Mouse (Mus musculus): ENCODE measurements around the gene Gm44596. TPM values are rescaled to one million over a fixed set of nuclear protein-coding genes. Genes with fewer than 3 reads are reported as not detected.
A peak's percentile ranks its signal among the peaks of the same experiment; 100 is the strongest.

Gene Gm44596
- polyA plus RNA-seq, 1 experiment from 2014 or later, result not detected

DNA sequence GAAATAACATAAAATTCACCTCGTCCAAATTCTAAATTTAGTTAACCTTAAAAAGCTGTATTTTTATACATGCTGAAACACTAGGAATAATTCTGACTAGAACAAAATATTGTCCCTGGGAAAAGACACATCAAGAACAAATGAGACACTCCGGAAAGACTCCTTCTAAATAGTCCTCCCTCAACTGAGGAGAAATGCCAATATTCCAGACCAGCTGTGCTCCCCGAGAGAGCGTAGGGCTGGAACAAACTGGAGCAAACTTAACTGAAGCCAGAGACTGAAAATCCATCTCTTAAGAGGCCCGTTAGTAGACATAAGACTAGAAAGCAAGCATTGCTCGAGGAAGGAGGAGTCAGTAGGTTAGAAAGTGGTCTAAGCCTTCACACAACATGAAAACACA, 28.5 kb upstream of the Gm44596 start:
- Histone ChIP-seq H3K36me3 (ENCODE audit: insufficient read depth, low read length) (no peaks in the 10 kb centered on the region), H3K27me3 (replicated peaks; ENCODE audit: insufficient read depth, low read length) (no peaks in the 10 kb centered on the region), H3K4me2 (replicated peaks; ENCODE audit: low read depth, low read length) (no peak overlapping the region), H3K27ac (ENCODE audit: low read length) (no peak overlapping the region), H3K4me1 (ENCODE audit: insufficient read depth, low read depth, low read length) (no peaks in the 10 kb centered on the region), H3K9ac (replicated peaks; ENCODE audit: low read depth) (no peak overlapping the region), H3K9me3 (ENCODE audit: low read length) (no peaks in the 10 kb centered on the region), H3K4me3 (ENCODE audit: low read depth, low read length) (no peak overlapping the region)
- ATAC-seq, result no peak
- DNase-seq (ENCODE audit: low spot score), result no peak
- TF ChIP-seq EP300 (IDR thresholded peaks at IDR 0.05) (no peak), CTCF (IDR thresholded peaks at IDR 0.05) (no peak)
- WGBS, result 65% methylated on average over 6 of the region's 6 CpGs

GRCm38 (mm10) chr6:128349711-128350110, 25.6 kb upstream of the Gm44596 start:
- TF ChIP-seq CTCF (IDR thresholded peaks at IDR 0.05), result no peak
- no peaks in the 10 kb centered on the region for H3K27me3 ChIP-seq (replicated peaks; ENCODE audit: insufficient read depth, low read length)
- H3K36me3 ChIP-seq (ENCODE audit: insufficient read depth, low read length), result no peaks in the 10 kb centered on the region
- H3K4me2 ChIP-seq (replicated peaks; ENCODE audit: low read depth, low read length), result no peak overlapping the region
- ATAC-seq, result peak; percentile 63
- H3K4me1 ChIP-seq (ENCODE audit: insufficient read depth, low read depth, low read length), result 0 out of 2 replicates have a peak, but pooled peaks cover 3% of the 10 kb centered on the region
- 33% methylated on average over 7 of the region's 7 CpGs for WGBS
- no peak overlapping the region for H3K9ac ChIP-seq (replicated peaks; ENCODE audit: low read depth)
- no peak overlapping the region for H3K4me3 ChIP-seq (ENCODE audit: low read depth, low read length)
- H3K27ac ChIP-seq (ENCODE audit: low read length), result peak overlapping the region; percentile 52
- DNase-seq (ENCODE audit: low spot score), result peak; percentile 34
- no peaks in the 10 kb centered on the region for H3K9me3 ChIP-seq (ENCODE audit: low read length)

DNA sequence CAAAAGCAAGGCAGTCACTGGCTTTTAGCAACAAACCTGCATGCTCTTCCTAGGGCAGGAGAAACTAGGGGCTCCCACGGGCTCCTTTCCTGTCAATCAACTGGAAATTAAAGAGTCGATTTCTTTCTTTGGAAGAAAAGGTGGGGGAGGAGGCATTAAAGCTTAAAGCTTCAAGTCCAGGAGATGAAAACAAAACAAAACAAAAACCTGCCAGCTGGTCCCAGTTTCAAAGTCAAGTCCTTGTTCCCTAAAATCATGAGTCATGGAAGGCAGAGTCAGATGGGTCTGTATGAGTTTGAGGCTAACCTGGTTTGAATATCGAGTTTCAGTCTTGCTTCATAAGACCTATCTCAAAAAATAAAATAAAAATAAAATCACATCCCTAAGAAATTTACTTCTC, 21.2 kb upstream of the Gm44596 start:
- no peak overlapping the region for H3K27ac ChIP-seq (ENCODE audit: low read length)
- DNase-seq (ENCODE audit: low spot score) (peak; percentile 26), ATAC-seq (no peak)
- H3K9me3 ChIP-seq (ENCODE audit: low read length), result no peaks in the 10 kb centered on the region
- no peak overlapping the region for H3K9ac ChIP-seq (replicated peaks; ENCODE audit: low read depth)
- WGBS, result 62% methylated on average over 3 of the region's 3 CpGs
- TF ChIP-seq EP300 (IDR thresholded peaks at IDR 0.05), result no peak
- no peak for TF ChIP-seq CTCF (IDR thresholded peaks at IDR 0.05)
- H3K4me3 ChIP-seq (ENCODE audit: low read depth, low read length), result no peak overlapping the region
- no peaks in the 10 kb centered on the region for H3K27me3 ChIP-seq (replicated peaks; ENCODE audit: insufficient read depth, low read length)
- H3K36me3 ChIP-seq (ENCODE audit: insufficient read depth, low read length), result no peaks in the 10 kb centered on the region
- 0 out of 2 replicates have a peak, but pooled peaks cover 3% of the 10 kb centered on the region for H3K4me1 ChIP-seq (ENCODE audit: insufficient read depth, low read depth, low read length)
- no peak overlapping the region for H3K4me2 ChIP-seq (replicated peaks; ENCODE audit: low read depth, low read length)

GRCm38 (mm10) chr6:128355201-128355681, 20.1 kb upstream of the Gm44596 start:
- Histone ChIP-seq H3K4me3 (ENCODE audit: low read depth, low read length) (peak overlapping the region; percentile 77), H3K4me1 (ENCODE audit: insufficient read depth, low read depth, low read length) (0 out of 2 replicates have a peak, but pooled peaks cover 3% of the 10 kb centered on the region), H3K27ac (ENCODE audit: low read length) (peak overlapping the region; percentile 84), H3K4me2 (replicated peaks; ENCODE audit: low read depth, low read length) (peak overlapping the region; percentile 91), H3K27me3 (replicated peaks; ENCODE audit: insufficient read depth, low read length) (no peaks in the 10 kb centered on the region), H3K36me3 (ENCODE audit: insufficient read depth, low read length) (no peaks in the 10 kb centered on the region), H3K9ac (replicated peaks; ENCODE audit: low read depth) (peak overlapping the region; percentile 51), H3K9me3 (ENCODE audit: low read length) (no peaks in the 10 kb centered on the region)
- ATAC-seq, result peak; percentile 63
- TF ChIP-seq CTCF (IDR thresholded peaks at IDR 0.05), result no peak
- TF ChIP-seq EP300 (IDR thresholded peaks at IDR 0.05), result no peak
- under 1% methylated on average over 27 of the region's 28 CpGs for WGBS
- peak; percentile 49 for DNase-seq (ENCODE audit: low spot score)

DNA sequence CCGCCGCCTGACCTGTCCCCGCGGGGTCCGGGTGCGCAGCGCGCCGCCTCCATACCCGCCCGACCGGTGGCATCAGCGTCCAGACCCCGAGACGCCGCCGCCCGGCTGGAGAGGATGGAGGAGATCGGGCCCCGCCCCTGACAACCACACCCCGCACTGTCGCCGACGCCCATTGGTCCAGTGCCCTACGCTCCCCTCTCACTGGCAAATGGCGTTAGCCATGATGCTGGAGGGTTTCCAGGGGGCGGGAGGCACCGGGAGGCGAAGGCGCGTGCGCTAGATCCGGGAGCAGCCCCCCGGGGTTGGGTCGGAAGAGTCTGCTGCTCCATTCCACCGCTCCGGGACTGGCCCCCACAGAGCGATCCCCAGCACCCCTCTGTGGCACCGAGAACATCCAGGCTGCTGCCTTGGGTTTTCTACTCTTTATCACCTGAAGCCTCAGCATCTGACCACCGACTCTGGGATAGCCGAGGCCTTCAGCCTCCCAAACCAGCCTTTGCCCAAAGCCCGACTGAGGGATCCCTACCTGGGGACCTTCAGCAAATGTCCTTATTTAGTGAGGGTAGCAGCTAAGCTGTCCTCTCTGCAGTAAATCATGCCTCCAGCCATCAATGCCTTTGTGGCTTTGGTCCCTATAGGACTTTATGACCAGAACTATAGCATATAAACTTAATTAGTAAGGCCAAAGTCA, 19.4 kb upstream of the Gm44596 start, which contains the start of gene Tulp3:
Tulp3 (minus strand) TSS at position 126 of the 691 bp plus-strand sequence.
- Histone ChIP-seq H3K4me2 (replicated peaks; ENCODE audit: low read depth, low read length) (peak within 1 kb of the TSS; percentile 91), H3K4me3 (ENCODE audit: low read depth, low read length) (peak within 1 kb of the TSS; percentile 77), H3K9ac (replicated peaks; ENCODE audit: low read depth) (peak within 1 kb of the TSS; percentile 51), H3K36me3 (ENCODE audit: insufficient read depth, low read length) (no peaks in the 10 kb centered on the region), H3K4me1 (ENCODE audit: insufficient read depth, low read depth, low read length) (0 out of 2 replicates have a peak, but pooled peaks cover 3% of the 10 kb centered on the region), H3K27me3 (replicated peaks; ENCODE audit: insufficient read depth, low read length) (no peaks in the 10 kb centered on the region), H3K9me3 (ENCODE audit: low read length) (no peaks in the 10 kb centered on the region), H3K27ac (ENCODE audit: low read length) (peak within 1 kb of the TSS; percentile 84)
- DNase-seq (ENCODE audit: low spot score) (peak; percentile 97), ATAC-seq (peak; percentile 100)
- 4% methylated on average over 35 of the region's 42 CpGs for WGBS
- TF ChIP-seq EP300 (IDR thresholded peaks at IDR 0.05) (no peak), CTCF (IDR thresholded peaks at IDR 0.05) (0 out of 2 replicates have a peak, but pooled peaks have one; percentile 0)

DNA sequence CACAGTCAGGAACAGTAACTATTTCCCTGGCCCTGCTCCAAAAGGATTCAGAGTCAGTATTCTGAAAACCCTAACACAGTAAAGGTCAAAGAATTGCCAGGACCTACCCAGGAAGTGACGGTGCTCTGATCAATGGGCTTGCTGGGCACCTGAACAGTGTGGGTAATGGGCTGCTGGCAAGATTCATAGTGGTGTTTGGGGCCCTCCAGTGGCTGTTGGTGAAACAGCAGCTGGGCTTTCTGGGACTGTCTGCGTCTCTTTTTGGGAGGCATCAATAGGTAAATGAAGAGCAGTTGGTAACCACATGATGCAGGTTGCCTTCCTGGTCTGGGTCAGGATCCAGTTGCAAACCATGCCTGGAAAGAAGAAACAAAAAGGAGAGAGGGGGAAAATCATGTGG, 16.3 kb upstream of the Gm44596 start:
- no peak for TF ChIP-seq EP300 (IDR thresholded peaks at IDR 0.05)
- TF ChIP-seq CTCF (IDR thresholded peaks at IDR 0.05), result peak; percentile 87
- no peaks in the 10 kb centered on the region for H3K36me3 ChIP-seq (ENCODE audit: insufficient read depth, low read length)
- 19% methylated on average over 2 of the region's 2 CpGs for WGBS
- no peak overlapping the region for H3K4me3 ChIP-seq (ENCODE audit: low read depth, low read length)
- no peak overlapping the region for H3K27ac ChIP-seq (ENCODE audit: low read length)
- H3K27me3 ChIP-seq (replicated peaks; ENCODE audit: insufficient read depth, low read length), result no peaks in the 10 kb centered on the region
- no peak overlapping the region for H3K9ac ChIP-seq (replicated peaks; ENCODE audit: low read depth)
- ATAC-seq (no peak), DNase-seq (ENCODE audit: low spot score) (peak; percentile 36)
- H3K4me2 ChIP-seq (replicated peaks; ENCODE audit: low read depth, low read length), result no peak overlapping the region
- H3K4me1 ChIP-seq (ENCODE audit: insufficient read depth, low read depth, low read length), result 0 out of 2 replicates have a peak, but pooled peaks cover 3% of the 10 kb centered on the region
- no peaks in the 10 kb centered on the region for H3K9me3 ChIP-seq (ENCODE audit: low read length)
